Mouse (Mus musculus): ENCODE results near the gene Cript. TPM values are rescaled to one million over a fixed set of nuclear protein-coding genes. Genes with fewer than 3 reads are reported as not detected.

Cript gene
- polyA plus RNA-seq, 2 experiments from 2014 or later = 110 to 115 TPM

Other genes starting within 250 kb of the Cript start
- not detected for gene Tmem247, start 108.2 kb upstream of the Cript start, polyA plus RNA-seq (2017; shearing (Covaris generic))
- not detected for gene Atp6v1e2, start 77.7 kb upstream of the Cript start, polyA plus RNA-seq (2017; shearing (Covaris generic))
- 1 to 10 TPM; 3.3 to 3.8 TPM for gene Rhoq, start 62.5 kb upstream of the Cript start, polyA plus RNA-seq (2017; shearing (Covaris generic))
- 10 to 100 TPM; 19.5 to 25.3 TPM for gene Pigf, start 144 bp upstream of the Cript start, polyA plus RNA-seq (2017; shearing (Covaris generic))
- 1 to 10 TPM; 5.7 to 7.9 TPM for gene Socs5, start 82.1 kb downstream of the Cript start, polyA plus RNA-seq (2017; shearing (Covaris generic))
- 10 to 100 TPM; 24.7 to 33.3 TPM for gene Mcfd2, start 240.4 kb downstream of the Cript start, polyA plus RNA-seq (2017; shearing (Covaris generic))